In genomic region chr5:121889819-121890362, GRCm38 (mm10) we compare ENCODE assay signal across 17 mouse cellular contexts. TPM values are rescaled to one million over a fixed set of nuclear protein-coding genes. Genes with fewer than 3 reads are reported as not detected.
DNase-seq lines count a peak whose midpoint lies in the region; ATAC-seq and TF ChIP-seq lines count a peak whose summit lies in the region.
"Had no signal": no experiment of that assay in that cellular context is flagged by ENCODE, and none has a peak within 500 bp of the region (broad histone marks: within the 10 kb centered on the region; RNA-seq: fewer than 3 reads in every experiment).

No protein-coding gene starts in this region.

- H3K9ac ChIP-seq in midbrain, embryonic 11.5 days (ENCODE audit: low read length) = no peak overlapping the region
- no peak overlapping the region for H3K9ac ChIP-seq in midbrain, postnatal 0 days (replicated peaks; ENCODE audit: low read length, poor library complexity, severe bottlenecking)
- H3K9ac ChIP-seq in forebrain, embryonic 12.5 days = no peak overlapping the region
- H3K9ac ChIP-seq in hindbrain, embryonic 15.5 days = no peak overlapping the region
- H3K9ac ChIP-seq in stomach, postnatal 0 days (ENCODE audit: low read length) = no peak overlapping the region
- H3K9ac ChIP-seq: embryonic facial prominence, embryonic 15.5 days; heart, embryonic 12.5 days had no signal

- no peak for ATAC-seq in midbrain, embryonic 11.5 days (ENCODE audit: low FRiP score)
- no peak for ATAC-seq in midbrain, postnatal 0 days (ENCODE audit: low FRiP score)
- ATAC-seq in forebrain, embryonic 12.5 days (ENCODE audit: low FRiP score) = no peak
- no peak for ATAC-seq in hindbrain, embryonic 15.5 days (ENCODE audit: low FRiP score, low read depth)
- ATAC-seq in stomach, postnatal 0 days (ENCODE audit: low FRiP score, low TSS enrichment) = no peak
- ATAC-seq: lung, postnatal 0 days had no signal

- no peak overlapping the region for H3K4me2 ChIP-seq in midbrain, embryonic 11.5 days
- H3K4me2 ChIP-seq in midbrain, postnatal 0 days (ENCODE audit: low read depth, low read length, poor library complexity, severe bottlenecking) = no peak overlapping the region
- H3K4me2 ChIP-seq in forebrain, embryonic 12.5 days = no peak overlapping the region; the same call in 1 of the 2 replicates
- no peak overlapping the region for H3K4me2 ChIP-seq in hindbrain, embryonic 15.5 days
- no peak overlapping the region for H3K4me2 ChIP-seq in stomach, postnatal 0 days (replicated peaks; ENCODE audit: low read depth)
- H3K4me2 ChIP-seq: embryonic facial prominence, embryonic 15.5 days; heart, embryonic 12.5 days; liver, embryonic 11.5 days had no signal

- no peak overlapping the region for H3K27ac ChIP-seq in midbrain, embryonic 11.5 days (ENCODE audit: low read depth, low read length)
- no peak overlapping the region for H3K27ac ChIP-seq in midbrain, postnatal 0 days (ENCODE audit: low read depth, low read length)
- peak overlapping the region; percentile 81 for H3K27ac ChIP-seq in forebrain, embryonic 12.5 days
- 0 out of 2 replicates have a peak overlapping the region, but pooled peaks have one; percentile 26 for H3K27ac ChIP-seq in hindbrain, embryonic 15.5 days (replicated peaks)
- no peak overlapping the region for H3K27ac ChIP-seq in stomach, postnatal 0 days (replicated peaks)
- H3K27ac ChIP-seq: embryonic facial prominence, embryonic 15.5 days had no signal

- peak; percentile 78 for DNase-seq in midbrain, embryonic 11.5 days (ENCODE audit: low spot score, missing footprints)
- no peak for DNase-seq in midbrain, postnatal 0 days (ENCODE audit: low spot score)
- DNase-seq in stomach, postnatal 0 days (ENCODE audit: low spot score) = no peak
- DNase-seq in right cerebral cortex, postnatal 25 days = no peak
- no peak for DNase-seq in right cerebral cortex, postnatal 14 days
- no peak for DNase-seq in heart, adult 11 months
- DNase-seq: adrenal gland, postnatal 25 days; gastrocnemius, postnatal 36 days; heart, postnatal 4 days; kidney, adult 2 months; thymus, adult 2 months had no signal

- 0 out of 2 replicates have a peak, but pooled peaks cover 3% of the 10 kb centered on the region for H3K36me3 ChIP-seq in midbrain, embryonic 11.5 days (ENCODE audit: control insufficient read depth, insufficient read depth, low read length)
- peaks cover 8% of the 10 kb centered on the region; the same call in 1 of the 2 replicates for H3K36me3 ChIP-seq in midbrain, postnatal 0 days (ENCODE audit: insufficient read depth, low read length)
- H3K36me3 ChIP-seq in forebrain, embryonic 12.5 days (replicated peaks) = peaks cover 11% of the 10 kb centered on the region; the same call in 1 of the 2 replicates
- no peaks in the 10 kb centered on the region for H3K36me3 ChIP-seq in hindbrain, embryonic 15.5 days
- no peaks in the 10 kb centered on the region for H3K36me3 ChIP-seq in stomach, postnatal 0 days (ENCODE audit: control insufficient read depth, insufficient read depth, low read length)
- H3K36me3 ChIP-seq: embryonic facial prominence, embryonic 15.5 days had no signal

- WGBS in midbrain, embryonic 11.5 days = 33% methylated on average over 9 of the region's 9 CpGs
- WGBS in midbrain, postnatal 0 days = 36% methylated on average over 9 of the region's 9 CpGs
- 28% methylated on average over 9 of the region's 9 CpGs for WGBS in forebrain, embryonic 12.5 days
- 43% methylated on average over 9 of the region's 9 CpGs for WGBS in hindbrain, embryonic 15.5 days
- WGBS in stomach, postnatal 0 days = 62% methylated on average over 9 of the region's 9 CpGs

- no peak overlapping the region for H3K4me3 ChIP-seq in midbrain, embryonic 11.5 days (ENCODE audit: low read depth, low read length)
- no peak overlapping the region for H3K4me3 ChIP-seq in midbrain, postnatal 0 days (ENCODE audit: low read depth, low read length)
- H3K4me3 ChIP-seq in forebrain, embryonic 12.5 days (replicated peaks) = no peak overlapping the region
- H3K4me3 ChIP-seq in hindbrain, embryonic 15.5 days = no peak overlapping the region
- H3K4me3 ChIP-seq in stomach, postnatal 0 days (ENCODE audit: low read depth, low read length) = no peak overlapping the region
- H3K4me3 ChIP-seq: embryonic facial prominence, embryonic 15.5 days; heart, embryonic 12.5 days had no signal

- no peak for TF ChIP-seq EP300 in stomach, postnatal 0 days (optimal IDR thresholded peaks at IDR 0.05)

- no peaks in the 10 kb centered on the region for H3K9me3 ChIP-seq in midbrain, embryonic 11.5 days (ENCODE audit: control insufficient read depth, low read length)
- H3K9me3 ChIP-seq in midbrain, postnatal 0 days (ENCODE audit: low read length) = no peaks in the 10 kb centered on the region
- H3K9me3 ChIP-seq in forebrain, embryonic 12.5 days = peaks cover 6% of the 10 kb centered on the region; the same call in 1 of the 2 replicates
- no peaks in the 10 kb centered on the region for H3K9me3 ChIP-seq in hindbrain, embryonic 15.5 days
- no peaks in the 10 kb centered on the region for H3K9me3 ChIP-seq in stomach, postnatal 0 days (ENCODE audit: control insufficient read depth, low read length)
- H3K9me3 ChIP-seq: embryonic facial prominence, embryonic 15.5 days had no signal

- no peaks in the 10 kb centered on the region for H3K4me1 ChIP-seq in midbrain, embryonic 11.5 days (ENCODE audit: control insufficient read depth, insufficient read depth, low read length)
- H3K4me1 ChIP-seq in midbrain, postnatal 0 days (ENCODE audit: insufficient read depth, low read length) = no peaks in the 10 kb centered on the region
- peaks cover 19% of the 10 kb centered on the region for H3K4me1 ChIP-seq in forebrain, embryonic 12.5 days
- peaks cover 12% of the 10 kb centered on the region for H3K4me1 ChIP-seq in hindbrain, embryonic 15.5 days (replicated peaks)
- H3K4me1 ChIP-seq in stomach, postnatal 0 days (replicated peaks; ENCODE audit: control insufficient read depth, insufficient read depth) = no peaks in the 10 kb centered on the region
- H3K4me1 ChIP-seq: embryonic facial prominence, embryonic 15.5 days had no signal

- no peaks in the 10 kb centered on the region for H3K27me3 ChIP-seq in midbrain, embryonic 11.5 days (ENCODE audit: control insufficient read depth, insufficient read depth, low read length)
- H3K27me3 ChIP-seq in midbrain, postnatal 0 days (ENCODE audit: insufficient read depth, low read length) = no peaks in the 10 kb centered on the region
- H3K27me3 ChIP-seq in forebrain, embryonic 12.5 days = peaks cover 30% of the 10 kb centered on the region
- H3K27me3 ChIP-seq in hindbrain, embryonic 15.5 days = no peaks in the 10 kb centered on the region
- H3K27me3 ChIP-seq in stomach, postnatal 0 days (ENCODE audit: control insufficient read depth, insufficient read depth, low read length) = no peaks in the 10 kb centered on the region
- H3K27me3 ChIP-seq: embryonic facial prominence, embryonic 15.5 days; heart, embryonic 12.5 days had no signal

- TF ChIP-seq CTCF in midbrain, postnatal 0 days (IDR thresholded peaks at IDR 0.05) = no peak
- TF ChIP-seq CTCF in stomach, postnatal 0 days (IDR thresholded peaks at IDR 0.05; ENCODE audit: low read depth) = no peak

RNA-seq across cellular contexts. Expression of gene Pheta1, which starts 41.1 kb away (rescaled TPM):
- 25.9 and 27.9 TPM in 2 replicates for polyA plus RNA-seq in midbrain, embryonic 11.5 days (2014; fragmentation: Nextera tagmentation; extraction: Ambion mirVana)
- 46.1 and 49.7 TPM in 2 replicates for total RNA-seq in midbrain, postnatal 0 days (2014; rRNA removed)
- 29.8 and 33.1 TPM in 2 replicates for polyA plus RNA-seq in midbrain, postnatal 0 days (2015; fragmentation: Nextera tagmentation; extraction: Ambion mirVana)
- polyA plus RNA-seq in forebrain, embryonic 12.5 days (2016; fragmentation: Nextera tagmentation; extraction: Ambion mirVana) = 44.6 and 48.1 TPM in 2 replicates
- 40.3 and 42.0 TPM in 2 replicates for polyA plus RNA-seq in hindbrain, embryonic 15.5 days (2015; fragmentation: Nextera tagmentation; extraction: Ambion mirVana)
- 24.3 and 26.7 TPM in 2 replicates for polyA plus RNA-seq in stomach, postnatal 0 days (2015; fragmentation: Nextera tagmentation; extraction: Ambion mirVana)

RNA-seq across cellular contexts. Expression of gene Sh2b3, which starts 52.4 kb away (rescaled TPM):
- polyA plus RNA-seq in midbrain, embryonic 11.5 days (2014; fragmentation: Nextera tagmentation; extraction: Ambion mirVana) = 5.8 and 9.4 TPM in 2 replicates
- total RNA-seq in midbrain, postnatal 0 days (2014; rRNA removed) = 21.5 and 23.8 TPM in 2 replicates
- 5.9 and 6.4 TPM in 2 replicates for polyA plus RNA-seq in midbrain, postnatal 0 days (2015; fragmentation: Nextera tagmentation; extraction: Ambion mirVana)
- polyA plus RNA-seq in forebrain, embryonic 12.5 days (2016; fragmentation: Nextera tagmentation; extraction: Ambion mirVana) = 7.1 and 7.4 TPM in 2 replicates
- polyA plus RNA-seq in hindbrain, embryonic 15.5 days (2015; fragmentation: Nextera tagmentation; extraction: Ambion mirVana) = 8.0 TPM in 2 replicates
- 7.9 and 8.6 TPM in 2 replicates for polyA plus RNA-seq in stomach, postnatal 0 days (2015; fragmentation: Nextera tagmentation; extraction: Ambion mirVana)

Comparison
In these comparisons a context has a peak if more than half of its experiments do, and no peak if none do; other contexts are left out.
1. H3K27ac ChIP-seq: peak in forebrain, embryonic 12.5 days (single experiment) and hindbrain, embryonic 15.5 days (single experiment); none in midbrain, embryonic 11.5 days (single experiment), midbrain, postnatal 0 days (single experiment) and stomach, postnatal 0 days (single experiment).